Mouse (Mus musculus) kidney, adult 2 months (tissue): Measurements from ENCODE around the gene Nrip1.

Experiments
- CTCF ChIP-seq: fragments of 200-500 bp; conservative IDR thresholded peaks from 2 replicates; pipeline ENCODE4 v1.5.1; 2011; ENCODE audit warnings: low read depth, mild to moderate bottlenecking, control low read depth, low read length, moderate library complexity, mixed read lengths; ENCODE audit not compliant: insufficient read depth, insufficient read length
- POLR2A ChIP-seq: fragments of 200-500 bp; IDR thresholded peaks from one replicate; pipeline ENCODE4 v1.6.1; 2011; ENCODE audit warnings: low read depth, low read length, control low read depth

DNA sequence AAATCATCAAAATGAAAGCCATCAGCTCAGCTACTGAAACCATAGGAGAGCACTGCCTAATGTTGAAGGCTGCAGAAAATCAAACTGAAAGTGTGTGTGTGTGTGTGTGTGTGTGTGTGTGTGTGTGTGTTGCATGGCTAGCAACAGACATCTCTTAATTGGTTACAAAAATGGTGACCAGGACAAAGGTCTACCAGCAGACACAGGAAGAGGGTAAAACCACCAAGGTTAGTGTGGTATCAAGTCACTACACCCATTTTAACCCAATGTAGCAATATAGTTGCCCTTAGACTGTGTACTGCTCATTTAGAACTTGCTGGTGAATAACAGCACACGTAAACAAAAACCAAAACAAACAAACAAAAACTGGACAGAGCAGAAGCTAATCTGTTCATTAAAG lies 48.9 kb upstream of the Nrip1 start:
- TF ChIP-seq CTCF (no peak), POLR2A (no peak)
